Mouse (Mus musculus) stomach, postnatal 0 days (tissue): ENCODE data around the gene Zfp119a. TPM values are rescaled to one million over a fixed set of nuclear protein-coding genes. Genes with fewer than 3 reads are reported as not detected.
A peak's percentile ranks its signal among the peaks of the same experiment; 100 is the strongest.
"Not testable (repeated sequence)": the region's sequence is repeated elsewhere in the genome, so short reads cannot be mapped to it uniquely, and the experiment has no call there.

Experiments used
- ATAC-seq: fragments of 200-750 bp; cut with Nextera tagmentation; 2 replicates; pipeline ENCODE4 v1.8.0; 2017; ENCODE audit not compliant: low FRiP score, low TSS enrichment
- DNase-seq: peaks from one replicate; pipeline ENCODE4 v3.0.0-alpha.2; 2016; ENCODE audit warnings: low spot score
- H3K27ac ChIP-seq: fragments of 300-500 bp; sonication (generic); replicated peaks from 2 replicates; pipeline ENCODE4 v1.5.1; 2014; ENCODE audit warnings: mild to moderate bottlenecking, control low read depth
- H3K27me3 ChIP-seq: fragments of 300-500 bp; sonication (generic); 2 replicates; pipeline ENCODE4 v1.6.1; 2014; ENCODE audit warnings: low read length; ENCODE audit not compliant: control insufficient read depth, insufficient read depth
- H3K36me3 ChIP-seq: fragments of 300-500 bp; sonication (generic); 2 replicates; pipeline ENCODE4 v1.6.1; 2014; ENCODE audit warnings: low read length, mixed read lengths; ENCODE audit not compliant: control insufficient read depth, insufficient read depth
- H3K4me1 ChIP-seq: fragments of 300-500 bp; sonication (generic); replicated peaks from 2 replicates; pipeline ENCODE4 v1.6.1; 2014; ENCODE audit warnings: antibody characterized with exemption; ENCODE audit not compliant: control insufficient read depth, insufficient read depth
- H3K4me2 ChIP-seq: fragments of 300-500 bp; sonication (generic); replicated peaks from 2 replicates; pipeline ENCODE4 v1.6.1; 2014; ENCODE audit warnings: low read depth, mild to moderate bottlenecking, control low read depth, moderate library complexity
- H3K4me3 ChIP-seq: fragments of 300-500 bp; sonication (generic); 2 replicates; pipeline ENCODE4 v1.5.1; 2014; ENCODE audit warnings: low read depth, low read length, control low read depth
- H3K9ac ChIP-seq: fragments of 300-500 bp; sonication (generic); 2 replicates; pipeline ENCODE4 v1.6.1; 2014; ENCODE audit warnings: mild to moderate bottlenecking, low read length, control low read depth, mixed read lengths
- H3K9me3 ChIP-seq: fragments of 300-500 bp; sonication (generic); 2 replicates; pipeline ENCODE4 v1.6.1; 2016; ENCODE audit warnings: low read length; ENCODE audit not compliant: control insufficient read depth
- CTCF ChIP-seq: IDR thresholded peaks from 2 replicates; pipeline ENCODE4 v1.5.1; 2016; ENCODE audit warnings: antibody characterized with exemption, low read depth, mild to moderate bottlenecking, moderate library complexity
- EP300 ChIP-seq: optimal IDR thresholded peaks from 2 replicates; pipeline ENCODE3; 2016; ENCODE audit warnings: antibody characterized with exemption
- WGBS: fragments of 180-500 bp; shearing (Covaris S2); extraction: QIAGEN DNeasy Blood & Tissue Kit; methylation state at CpG from one replicate; pipeline ENCODE4 v1.1.7; 2014; 5-methylcytosine and 5-hydroxymethylcytosine counted together
- polyA plus RNA-seq: library from polyadenylated mRNA; unstranded; fragments of >200 nt; fragmentation: Nextera tagmentation; extraction: Ambion mirVana; gene quantifications from 2 replicates; pipeline ENCODE4 v1.2.1, GENCODE M21; 2015

Gene Zfp119a
- polyA plus RNA-seq, result 7.3 and 7.5 TPM in 2 replicates

- H3K4me2 ChIP-seq, result peak within 1 kb of the TSS; percentile 53
- 2% methylated on average over 34 of the region's 53 CpGs for WGBS
- ATAC-seq, result peak; percentile 99
- not testable (repeated sequence) for H3K36me3 ChIP-seq, H3K9me3 ChIP-seq, H3K27me3 ChIP-seq, H3K4me1 ChIP-seq
- H3K4me3 ChIP-seq, result peak within 1 kb of the TSS; percentile 48
- peak within 1 kb of the TSS; percentile 55 for H3K9ac ChIP-seq
- DNase-seq, result peak; percentile 85
- peak within 1 kb of the TSS; percentile 83 for H3K27ac ChIP-seq
These were observed at the start of gene Zfp119a for GRCm38 (mm10) chr17:55878636-55879369. TSS of gene Zfp119a (minus strand) at chr17:55878930.

- no peak for ATAC-seq
- H3K4me1 ChIP-seq, result no peaks in the 10 kb centered on the region
- TF ChIP-seq EP300, result no peak
- no peak for TF ChIP-seq CTCF
- H3K9ac ChIP-seq, result no peak overlapping the region
- no peak overlapping the region for H3K4me3 ChIP-seq
- no peaks in the 10 kb centered on the region for H3K9me3 ChIP-seq
- no peaks in the 10 kb centered on the region for H3K36me3 ChIP-seq
- no peak overlapping the region for H3K4me2 ChIP-seq
- no peak overlapping the region for H3K27ac ChIP-seq
- H3K27me3 ChIP-seq, result no peaks in the 10 kb centered on the region
- no peak for DNase-seq
These were observed 27.9 kb upstream of the Zfp119a start for GRCm38 (mm10) chr17:55906669-55907068.

GRCm38 (mm10) chr17:55904131-55904530, 25.4 kb upstream of the Zfp119a start:
- no peak for ATAC-seq
- Histone ChIP-seq H3K27me3 (no peaks in the 10 kb centered on the region), H3K9me3 (no peaks in the 10 kb centered on the region), H3K27ac (no peak overlapping the region), H3K4me3 (no peak overlapping the region), H3K36me3 (no peaks in the 10 kb centered on the region), H3K9ac (no peak overlapping the region), H3K4me1 (no peaks in the 10 kb centered on the region), H3K4me2 (no peak overlapping the region)
- TF ChIP-seq CTCF (no peak), EP300 (no peak)
- no peak for DNase-seq
- 57% methylated on average over 6 of the region's 6 CpGs for WGBS

GRCm38 (mm10) chr17:55903687-55904086, 25.0 kb upstream of the Zfp119a start:
- Histone ChIP-seq H3K9ac (no peak overlapping the region), H3K27me3 (no peaks in the 10 kb centered on the region), H3K4me2 (no peak overlapping the region), H3K4me3 (no peak overlapping the region), H3K4me1 (no peaks in the 10 kb centered on the region), H3K9me3 (no peaks in the 10 kb centered on the region), H3K36me3 (no peaks in the 10 kb centered on the region), H3K27ac (no peak overlapping the region)
- no peak for TF ChIP-seq CTCF
- no peak for TF ChIP-seq EP300
- 55% methylated on average over 1 of the region's 1 CpGs for WGBS
- DNase-seq (no peak), ATAC-seq (no peak)

- 43% methylated on average over 2 of the region's 2 CpGs for WGBS
- DNase-seq (no peak), ATAC-seq (no peak)
- no peak overlapping the region for H3K9ac ChIP-seq
- H3K36me3 ChIP-seq, result no peaks in the 10 kb centered on the region
- no peaks in the 10 kb centered on the region for H3K27me3 ChIP-seq
- no peak overlapping the region for H3K4me3 ChIP-seq
- no peaks in the 10 kb centered on the region for H3K4me1 ChIP-seq
- H3K4me2 ChIP-seq, result no peak overlapping the region
- no peaks in the 10 kb centered on the region for H3K9me3 ChIP-seq
- no peak for TF ChIP-seq CTCF
- TF ChIP-seq EP300, result no peak
- no peak overlapping the region for H3K27ac ChIP-seq
These were observed 24.4 kb upstream of the Zfp119a start for GRCm38 (mm10) chr17:55903087-55903486.

GRCm38 (mm10) chr17:55892406-55892955, 13.8 kb upstream of the Zfp119a start:
- DNase-seq, H3K27me3 ChIP-seq, H3K36me3 ChIP-seq, ATAC-seq, H3K9me3 ChIP-seq, H3K4me1 ChIP-seq, H3K9ac ChIP-seq: not testable (repeated sequence)
- peak overlapping the region; percentile 35 for H3K4me3 ChIP-seq
- H3K4me2 ChIP-seq, result peak overlapping the region; percentile 46
- peak overlapping the region; percentile 83; the same call in 1 of the 2 replicates for H3K27ac ChIP-seq
- 9% methylated on average over 6 of the region's 8 CpGs for WGBS
